Mouse (Mus musculus) limb, embryonic 10.5 days (tissue): ENCODE measurements at regions not wholly inside any gene's neighbourhood (a gene's known extent, or its start where the extent isn't known, plus 50 kb on each side); places are given as distances from the start of the nearest gene placed in this dataset.

Source experiments
- DNase-seq: peaks from one replicate; pipeline ENCODE4 v3.0.0-alpha.2; 2017; ENCODE audit warnings: low spot score
- H3K27ac ChIP-seq: fragments of 300-500 bp; sonication (generic); 2 replicates; pipeline ENCODE4 v1.5.1; 2016; ENCODE audit warnings: mild to moderate bottlenecking
- H3K27me3 ChIP-seq: fragments of 300-500 bp; sonication (generic); 2 replicates; pipeline ENCODE4 v1.6.1; 2016; ENCODE audit warnings: low read depth, mild to moderate bottlenecking; ENCODE audit not compliant: poor library complexity, severe bottlenecking
- H3K36me3 ChIP-seq: fragments of 300-500 bp; sonication (generic); 2 replicates; pipeline ENCODE4 v1.6.1; 2016; ENCODE audit warnings: mild to moderate bottlenecking, moderate library complexity
- H3K4me1 ChIP-seq: fragments of 300-500 bp; sonication (generic); 2 replicates; pipeline ENCODE4 v1.6.1; 2016
- H3K4me3 ChIP-seq: fragments of 300-500 bp; sonication (generic); 2 replicates; pipeline ENCODE4 v1.5.1; 2016; ENCODE audit warnings: mild to moderate bottlenecking, moderate library complexity
- H3K9me3 ChIP-seq: fragments of 300-500 bp; sonication (generic); replicated peaks from 2 replicates; pipeline ENCODE4 v1.6.1; 2016; ENCODE audit warnings: mild to moderate bottlenecking
- WGBS: fragments of 180-500 bp; shearing (Covaris S2); methylation state at CpG from one replicate; pipeline ENCODE4 v1.1.7; 2016; 5-methylcytosine and 5-hydroxymethylcytosine counted together

DNA sequence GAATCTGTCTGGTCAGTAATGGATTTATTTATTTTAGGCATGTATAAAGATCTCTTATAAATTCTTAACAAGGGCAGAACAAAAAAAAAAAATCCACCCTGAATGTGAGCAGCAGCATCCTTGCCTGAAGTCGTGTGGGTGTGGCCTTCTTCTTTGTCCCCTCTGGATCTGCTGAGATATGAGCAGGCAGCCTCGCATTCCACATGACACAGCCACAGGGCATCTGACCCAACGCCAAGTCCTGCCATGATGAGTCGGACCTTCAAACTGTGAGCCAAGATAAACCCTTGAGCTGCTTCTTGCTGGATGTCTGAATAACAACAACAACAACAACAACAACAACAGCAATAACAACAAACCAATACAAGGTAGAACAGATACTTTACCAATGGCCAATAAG is 230.5 kb downstream of the Bcl2l11 start:
- H3K27me3 ChIP-seq = no peaks in the 10 kb centered on the region
- peaks cover 12% of the 10 kb centered on the region for H3K4me1 ChIP-seq
- H3K4me3 ChIP-seq = no peak overlapping the region
- no peak overlapping the region for H3K27ac ChIP-seq
- 89% methylated on average over 4 of the region's 4 CpGs for WGBS
- DNase-seq = no peak
- H3K36me3 ChIP-seq = no peaks in the 10 kb centered on the region
- H3K9me3 ChIP-seq = no peaks in the 10 kb centered on the region

DNA sequence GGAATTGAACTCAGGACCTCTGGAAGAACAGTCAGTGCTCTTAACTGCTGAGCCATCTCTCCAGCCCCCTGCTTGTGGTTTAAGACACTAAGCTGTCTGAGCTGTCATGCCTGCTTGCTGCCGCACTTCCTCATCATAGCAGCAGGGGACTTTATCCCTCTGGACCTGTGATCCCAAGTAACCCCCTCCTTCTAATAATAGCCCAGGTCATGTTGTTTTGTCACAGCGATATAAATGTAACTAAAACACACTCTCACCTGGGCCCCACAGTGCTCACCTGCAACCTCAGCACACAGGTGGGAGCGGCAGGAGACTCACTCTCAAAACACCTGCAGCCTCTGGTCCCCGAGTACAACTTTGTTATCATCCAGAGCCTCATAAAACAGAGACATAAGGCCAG is 231.9 kb upstream of the Spdye4c start:
- H3K27me3 ChIP-seq = no peaks in the 10 kb centered on the region
- no peak overlapping the region for H3K4me3 ChIP-seq
- no peaks in the 10 kb centered on the region for H3K36me3 ChIP-seq
- peaks cover 18% of the 10 kb centered on the region for H3K4me1 ChIP-seq
- no peak overlapping the region for H3K27ac ChIP-seq
- 73% methylated on average over 4 of the region's 4 CpGs for WGBS
- no peak for DNase-seq
- H3K9me3 ChIP-seq = no peaks in the 10 kb centered on the region

DNA sequence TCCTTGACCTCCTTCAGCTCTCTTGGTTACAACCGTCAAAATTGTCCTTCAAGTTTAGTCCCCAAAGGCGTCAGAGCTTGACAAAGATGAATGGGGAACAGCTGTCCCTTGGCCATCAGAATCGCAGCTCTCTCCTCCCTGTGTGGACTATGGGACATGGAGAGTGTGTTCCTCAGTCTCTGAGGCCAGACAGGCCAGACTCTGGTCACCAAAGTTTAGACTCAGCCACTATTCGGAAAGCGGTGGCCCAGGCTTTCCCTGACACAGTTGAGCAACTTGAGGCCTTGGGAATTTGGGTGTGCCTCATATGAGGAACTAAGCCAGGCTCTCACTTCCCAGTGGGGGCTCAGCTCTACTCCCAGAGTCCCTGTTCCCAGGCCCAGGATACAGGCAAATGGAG is 230.5 kb upstream of the Spdye4c start:
- Histone ChIP-seq H3K36me3 (no peaks in the 10 kb centered on the region), H3K27ac (no peak overlapping the region), H3K4me3 (no peak overlapping the region), H3K4me1 (peaks cover 28% of the 10 kb centered on the region), H3K9me3 (no peaks in the 10 kb centered on the region), H3K27me3 (no peaks in the 10 kb centered on the region)
- DNase-seq = no peak
- WGBS = 69% methylated on average over 5 of the region's 5 CpGs

DNA sequence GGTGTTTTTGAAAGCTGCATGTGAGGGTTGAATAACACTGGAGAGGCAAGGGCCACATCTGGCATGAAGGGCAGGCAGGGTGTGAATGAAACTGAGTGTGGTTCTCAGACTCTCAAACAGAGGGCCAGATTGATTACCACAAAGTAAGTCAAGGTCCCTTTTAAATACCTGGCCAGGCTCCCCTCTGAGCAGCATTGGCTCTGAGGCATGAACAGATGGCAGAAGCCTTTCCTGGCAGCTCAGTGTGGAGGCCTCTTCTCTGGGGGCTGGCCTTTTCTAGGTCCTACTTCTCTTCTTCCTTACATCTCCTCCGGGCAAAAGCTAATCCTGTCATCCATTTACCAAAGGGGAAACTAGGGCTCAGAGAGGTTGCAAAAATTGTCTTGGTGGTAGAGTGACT is 229.6 kb upstream of the Spdye4c start:
- WGBS = 74% methylated on average over 1 of the region's 1 CpGs
- H3K27me3 ChIP-seq = no peaks in the 10 kb centered on the region
- no peak overlapping the region for H3K27ac ChIP-seq
- peaks cover 28% of the 10 kb centered on the region for H3K4me1 ChIP-seq
- DNase-seq = no peak
- no peaks in the 10 kb centered on the region for H3K36me3 ChIP-seq
- no peaks in the 10 kb centered on the region for H3K9me3 ChIP-seq
- no peak overlapping the region for H3K4me3 ChIP-seq

DNA sequence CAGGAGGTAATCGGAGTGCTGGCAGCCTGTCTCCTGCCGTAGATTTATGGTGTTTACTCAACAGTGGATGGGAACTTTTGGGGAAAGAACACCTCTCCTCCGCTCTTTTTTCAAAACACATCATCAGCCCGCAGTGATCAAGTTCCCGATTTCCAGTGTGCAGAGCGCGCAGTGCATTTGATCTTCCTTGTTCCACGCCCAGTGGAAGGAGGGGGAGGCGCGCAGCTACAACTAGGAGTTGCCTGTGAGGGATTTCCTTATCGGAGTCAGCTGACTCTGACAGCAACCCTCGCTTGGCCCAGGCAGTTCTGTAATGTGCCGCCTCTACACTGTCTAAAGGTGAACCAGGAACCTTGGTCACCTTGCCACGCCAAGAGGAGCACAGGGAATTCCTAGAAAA is 226.8 kb upstream of the Spdye4c start:
- Histone ChIP-seq H3K9me3 (no peaks in the 10 kb centered on the region), H3K36me3 (no peaks in the 10 kb centered on the region), H3K27me3 (no peaks in the 10 kb centered on the region), H3K27ac (peak overlapping the region; percentile 3; the same call in 1 of the 2 replicates), H3K4me1 (peaks cover 28% of the 10 kb centered on the region), H3K4me3 (peak overlapping the region; percentile 30; the same call in 1 of the 2 replicates)
- WGBS = 41% methylated on average over 14 of the region's 14 CpGs
- peak; percentile 53 for DNase-seq

DNA sequence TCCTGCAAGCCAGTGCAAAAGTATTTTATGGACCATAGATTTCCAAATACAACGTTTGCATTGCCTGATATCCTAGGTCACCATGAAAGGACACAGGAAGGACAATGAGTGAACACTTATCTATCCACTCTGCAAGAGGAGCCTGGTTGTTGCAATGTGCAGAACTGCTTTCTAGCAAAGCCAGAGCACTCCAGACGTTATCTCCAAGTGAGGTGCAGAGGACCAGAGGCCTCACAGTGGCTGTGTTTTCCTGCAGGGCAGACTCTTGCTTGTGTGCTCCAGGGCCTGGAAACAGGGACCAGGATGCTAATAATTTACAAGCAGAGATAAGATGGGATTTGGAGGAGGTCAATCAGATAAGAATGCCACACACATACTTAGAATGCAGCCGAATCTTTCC is 226.0 kb upstream of the Spdye4c start:
- H3K4me1 ChIP-seq = peaks cover 22% of the 10 kb centered on the region
- WGBS = 39% methylated on average over 3 of the region's 3 CpGs
- no peaks in the 10 kb centered on the region for H3K9me3 ChIP-seq

DNA sequence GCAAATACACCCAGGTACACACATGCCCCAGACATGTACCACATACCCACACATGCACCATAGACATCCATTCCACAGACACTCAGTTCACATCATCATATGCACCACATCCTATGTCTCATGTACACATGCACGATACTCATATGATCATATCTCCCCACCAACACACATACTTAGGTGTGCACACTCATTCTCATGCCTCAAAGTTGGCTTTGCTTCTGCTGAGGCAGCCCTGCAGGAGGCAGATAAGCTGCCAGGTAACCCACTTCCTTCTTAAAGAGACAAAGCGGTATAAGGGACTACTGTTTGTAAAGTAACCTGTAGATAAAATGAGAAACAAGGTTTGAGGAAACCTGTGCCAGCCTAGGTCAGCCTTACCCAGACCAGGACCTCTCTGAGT is 225.2 kb upstream of the Spdye4c start:
- H3K4me3 ChIP-seq = no peak overlapping the region
- DNase-seq = no peak
- H3K9me3 ChIP-seq = no peaks in the 10 kb centered on the region
- no peak overlapping the region for H3K27ac ChIP-seq
- no peaks in the 10 kb centered on the region for H3K27me3 ChIP-seq
- H3K36me3 ChIP-seq = no peaks in the 10 kb centered on the region
- 87% methylated on average over 2 of the region's 2 CpGs for WGBS
- H3K4me1 ChIP-seq = peaks cover 19% of the 10 kb centered on the region

More for the DNA sequence above, 226.0 kb upstream of the Spdye4c start:
- Histone ChIP-seq H3K27ac (0 out of 2 replicates have a peak overlapping the region, but pooled peaks have one; percentile 51), H3K27me3 (no peaks in the 10 kb centered on the region), H3K4me3 (no peak overlapping the region), H3K36me3 (no peaks in the 10 kb centered on the region)
- no peak for DNase-seq

DNA sequence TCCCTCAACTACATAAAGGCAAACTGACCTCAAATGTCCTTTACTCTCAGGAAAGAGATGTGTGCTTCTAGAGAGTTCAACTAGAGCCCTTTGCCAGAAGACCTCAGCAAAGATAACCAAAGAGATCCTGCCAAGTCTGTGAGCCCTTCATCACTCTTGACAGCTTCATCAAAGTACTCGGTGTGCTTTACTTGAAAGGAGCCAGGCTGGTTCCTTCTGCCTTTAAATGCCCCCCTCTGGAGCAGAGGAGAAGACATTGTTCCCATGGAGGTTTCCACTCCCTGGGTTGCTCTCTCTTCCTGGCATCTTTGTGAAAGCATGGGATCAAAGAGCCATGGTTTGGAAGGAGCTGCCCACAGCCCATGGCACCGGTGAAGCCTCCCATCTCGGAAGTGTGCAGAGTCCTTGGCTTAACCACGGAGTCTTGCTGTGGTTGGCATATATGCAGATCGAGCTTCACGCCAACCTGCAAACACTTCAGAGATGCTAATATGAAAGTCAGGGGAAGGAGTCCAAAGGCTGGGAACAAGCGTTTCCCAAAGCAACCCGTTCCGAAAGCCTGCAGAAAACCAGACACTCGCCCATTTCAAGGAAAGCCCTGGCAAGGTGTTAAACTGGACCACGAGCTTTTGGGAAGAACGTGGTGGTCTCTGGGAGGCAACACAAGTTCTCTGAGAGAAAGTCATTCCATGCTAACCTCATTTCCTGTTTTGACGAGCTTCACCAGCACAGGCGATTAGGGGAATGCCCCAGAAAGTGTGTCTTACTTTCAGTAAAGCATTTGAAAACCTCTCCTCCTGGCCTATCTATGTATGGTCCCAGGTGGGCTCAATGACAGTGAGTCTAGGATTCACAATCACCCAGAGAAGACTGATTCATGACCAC is 223.5 kb upstream of the Spdye4c start:
- no peaks in the 10 kb centered on the region for H3K9me3 ChIP-seq
- no peak overlapping the region for H3K4me3 ChIP-seq
- no peaks in the 10 kb centered on the region for H3K36me3 ChIP-seq
- DNase-seq = no peak
- no peaks in the 10 kb centered on the region for H3K27me3 ChIP-seq
- no peak overlapping the region for H3K27ac ChIP-seq
- WGBS = 78% methylated on average over 14 of the region's 14 CpGs
- peaks cover 16% of the 10 kb centered on the region for H3K4me1 ChIP-seq

DNA sequence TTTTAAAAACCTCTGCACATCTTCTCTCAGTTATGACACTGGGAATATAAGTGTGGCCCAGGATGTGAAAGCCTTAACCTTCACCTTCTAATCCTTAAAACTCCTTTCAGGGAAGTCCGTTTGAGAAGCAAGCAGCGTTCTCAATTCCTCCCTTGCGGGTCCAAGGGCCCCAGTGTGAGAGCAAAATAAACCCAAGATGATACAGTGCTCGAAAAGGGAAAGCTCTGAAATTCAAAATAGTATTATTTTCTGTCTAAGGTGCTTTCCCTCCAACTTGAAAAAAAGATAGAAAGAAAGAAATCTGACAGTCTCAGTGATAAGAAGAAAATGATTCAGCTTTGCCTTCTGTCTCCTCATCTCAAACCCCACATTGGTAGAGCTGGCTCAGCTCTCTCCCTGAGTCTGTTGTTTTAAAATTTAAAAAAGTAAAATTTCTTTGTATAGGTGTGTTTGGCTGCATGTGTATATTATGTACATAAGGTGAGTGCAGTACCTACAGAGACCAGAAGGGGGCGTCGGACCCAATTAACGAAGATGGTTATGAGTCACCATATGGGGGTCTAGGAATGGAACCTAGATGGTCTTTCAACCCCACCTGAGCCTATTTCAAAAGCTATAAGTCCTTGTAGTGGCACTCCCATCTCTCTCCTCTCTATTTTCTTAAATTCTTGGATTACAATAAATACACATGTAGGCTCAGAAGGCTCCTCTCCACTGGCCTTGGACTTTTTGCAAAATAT is 222.3 kb upstream of the Spdye4c start:
- Histone ChIP-seq H3K4me3 (no peak overlapping the region), H3K4me1 (peaks cover 17% of the 10 kb centered on the region), H3K36me3 (no peaks in the 10 kb centered on the region), H3K27ac (no peak overlapping the region), H3K27me3 (no peaks in the 10 kb centered on the region), H3K9me3 (no peaks in the 10 kb centered on the region)
- no peak for DNase-seq
- WGBS = 72% methylated on average over 7 of the region's 7 CpGs

DNA sequence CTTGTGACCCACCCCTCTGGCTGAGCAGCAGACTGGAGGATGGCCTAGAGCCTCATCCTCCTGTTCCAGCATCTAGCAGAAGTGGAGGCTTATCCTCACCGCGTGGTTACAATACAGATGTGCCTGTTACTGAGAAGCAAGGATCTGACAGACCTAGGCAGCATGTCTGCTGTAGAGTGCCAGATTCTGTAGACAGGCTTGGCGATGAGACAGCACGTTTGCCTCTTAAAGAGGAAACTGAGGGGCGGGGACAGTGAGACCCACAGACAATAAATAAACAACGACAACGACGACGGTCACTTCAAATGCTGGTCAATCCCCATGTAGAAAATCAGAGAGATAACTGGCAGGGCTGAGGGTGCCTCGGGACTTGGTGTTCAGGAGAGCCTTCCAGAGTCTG is 220.2 kb upstream of the Spdye4c start:
- no peak overlapping the region for H3K27ac ChIP-seq
- 66% methylated on average over 10 of the region's 10 CpGs for WGBS
- H3K4me3 ChIP-seq = no peak overlapping the region
- no peaks in the 10 kb centered on the region for H3K36me3 ChIP-seq
- DNase-seq = no peak
- H3K27me3 ChIP-seq = no peaks in the 10 kb centered on the region
- H3K4me1 ChIP-seq = peaks cover 4% of the 10 kb centered on the region; the same call in 1 of the 2 replicates
- no peaks in the 10 kb centered on the region for H3K9me3 ChIP-seq

DNA sequence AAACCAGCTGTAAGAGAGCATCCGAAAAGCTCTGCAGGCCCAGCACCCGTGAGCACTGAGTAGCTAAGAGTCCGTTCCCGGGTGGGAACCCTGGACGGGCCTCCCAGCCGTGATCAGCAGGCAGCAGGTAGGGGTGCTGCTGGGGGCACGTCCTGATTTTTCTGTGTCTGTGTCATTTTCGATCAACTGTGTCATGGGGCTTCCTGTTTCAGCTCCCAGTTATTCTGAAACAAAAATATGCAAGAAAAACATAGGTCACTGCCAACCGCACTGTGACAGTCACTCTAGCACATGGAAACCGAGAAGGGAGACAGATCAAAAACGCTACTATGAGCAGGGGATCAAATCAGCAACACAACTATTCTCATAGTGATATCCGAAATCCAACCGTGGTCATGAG is 218.8 kb upstream of the Spdye4c start:
- WGBS = 90% methylated on average over 13 of the region's 13 CpGs
- Histone ChIP-seq H3K27me3 (no peaks in the 10 kb centered on the region), H3K4me1 (peaks cover 8% of the 10 kb centered on the region), H3K4me3 (no peak overlapping the region), H3K27ac (no peak overlapping the region), H3K36me3 (no peaks in the 10 kb centered on the region), H3K9me3 (no peaks in the 10 kb centered on the region)
- no peak for DNase-seq

DNA sequence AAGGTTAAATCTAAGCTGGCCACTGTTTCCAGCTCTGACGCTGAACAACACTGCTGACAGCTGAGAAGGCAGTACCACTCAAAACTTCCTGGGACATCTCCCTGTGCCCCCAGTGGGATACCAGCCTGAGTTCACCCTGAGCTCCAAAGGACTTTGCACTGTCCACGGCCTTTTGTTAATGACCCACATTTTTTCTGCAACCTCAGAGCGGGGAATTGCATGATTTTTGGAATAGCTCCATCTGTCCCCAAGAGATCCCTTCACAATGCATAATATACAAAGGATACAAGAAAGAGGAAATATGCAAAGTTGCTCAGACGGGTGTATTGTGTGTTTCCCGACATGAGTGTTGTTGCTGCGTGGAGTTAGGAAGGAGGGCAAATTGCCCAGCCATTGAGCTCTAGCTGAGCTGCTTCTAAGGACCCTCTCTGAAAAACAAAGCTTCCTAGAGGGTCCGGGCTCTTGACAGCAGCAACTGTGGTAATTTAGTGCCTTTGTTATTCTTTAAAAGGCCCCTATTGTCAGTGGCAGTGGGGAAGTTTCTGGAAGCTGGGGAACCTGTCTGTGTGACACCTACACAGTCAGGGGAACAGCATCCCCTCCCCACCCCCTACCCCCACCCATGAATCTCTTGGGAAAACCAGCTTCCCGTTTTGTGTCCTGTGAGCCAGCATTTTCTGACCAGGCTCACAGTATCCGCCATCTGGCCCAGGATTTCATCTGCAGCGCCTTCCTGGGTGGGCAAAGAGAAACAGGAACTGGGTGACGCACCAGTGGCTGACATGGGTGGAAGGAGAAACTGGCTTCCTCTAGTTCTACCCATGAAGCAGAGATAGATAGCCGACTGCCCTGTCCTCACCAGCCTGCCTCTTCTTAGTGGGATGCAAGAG is 217.4 kb upstream of the Spdye4c start:
- Histone ChIP-seq H3K27me3 (no peaks in the 10 kb centered on the region), H3K4me3 (no peak overlapping the region), H3K27ac (no peak overlapping the region), H3K9me3 (no peaks in the 10 kb centered on the region), H3K36me3 (no peaks in the 10 kb centered on the region), H3K4me1 (peaks cover 13% of the 10 kb centered on the region)
- WGBS = 69% methylated on average over 12 of the region's 12 CpGs
- no peak for DNase-seq

DNA sequence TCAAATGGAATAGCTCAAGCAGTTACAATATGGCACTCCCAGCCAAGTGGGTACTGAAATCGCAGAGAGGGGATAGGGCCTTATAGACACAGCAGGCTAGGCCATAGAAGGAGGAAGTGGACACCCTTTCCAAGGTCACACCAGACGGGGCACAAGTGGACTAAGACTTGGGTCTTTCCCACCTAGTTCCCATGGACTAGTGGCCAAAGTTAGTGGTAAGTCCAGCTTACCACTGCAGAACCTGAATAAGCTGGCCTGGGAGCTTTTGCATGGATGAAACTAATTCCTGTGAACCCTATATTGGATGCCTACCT is 216.8 kb upstream of the Spdye4c start:
- Histone ChIP-seq H3K27ac (no peak overlapping the region), H3K4me1 (peaks cover 13% of the 10 kb centered on the region), H3K27me3 (no peaks in the 10 kb centered on the region), H3K4me3 (no peak overlapping the region), H3K9me3 (no peaks in the 10 kb centered on the region), H3K36me3 (no peaks in the 10 kb centered on the region)
- DNase-seq = no peak
- 91% methylated on average over 2 of the region's 2 CpGs for WGBS
